Mouse (Mus musculus): ENCODE data around the gene Adcy6.

The Adcy6 gene

DNA sequence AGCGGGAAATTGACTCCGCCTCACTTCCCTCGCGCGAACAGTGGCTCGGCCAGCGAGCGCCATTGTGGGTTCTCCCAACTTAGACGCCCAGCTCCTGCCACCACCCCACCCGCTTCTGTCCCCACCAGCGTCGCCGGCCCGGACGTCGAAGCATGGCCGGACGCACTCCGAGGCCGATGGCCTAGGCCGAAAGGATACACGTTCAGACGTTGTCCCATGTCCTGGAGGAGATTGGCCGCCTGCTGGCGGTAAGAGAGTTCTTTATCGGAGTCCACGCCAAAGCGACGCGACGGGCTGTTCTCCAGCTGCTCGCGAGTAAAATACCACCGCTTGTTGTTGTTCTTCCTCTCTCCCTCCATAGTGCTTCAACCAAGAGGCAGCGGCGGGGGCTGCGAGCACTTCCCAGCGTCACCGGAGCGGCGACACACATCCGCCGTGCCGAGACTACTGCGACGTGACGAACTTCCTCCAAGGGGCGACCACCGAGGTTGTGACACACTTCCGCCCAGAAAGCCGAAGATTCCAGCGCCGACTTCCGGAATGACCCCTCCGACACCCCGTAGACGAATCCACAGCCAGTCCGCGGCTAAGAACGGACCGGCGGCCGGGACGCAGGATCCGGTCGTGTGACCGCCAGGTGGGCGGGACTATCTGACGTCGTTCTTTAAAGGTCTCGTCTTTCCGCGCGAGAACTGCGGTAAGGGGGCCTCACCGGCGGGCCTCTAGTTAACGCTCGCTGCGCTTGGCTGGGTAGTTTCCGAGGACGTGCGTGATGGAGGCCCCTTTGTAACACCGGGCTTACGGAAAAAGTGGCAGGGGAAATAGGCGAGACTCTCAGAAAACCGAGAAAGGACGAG, 42.4 kb downstream of the Adcy6 start:
- peak; percentile 99 to 100 for DNase-seq (ENCODE audit: low spot score in 2 of 2)

DNA sequence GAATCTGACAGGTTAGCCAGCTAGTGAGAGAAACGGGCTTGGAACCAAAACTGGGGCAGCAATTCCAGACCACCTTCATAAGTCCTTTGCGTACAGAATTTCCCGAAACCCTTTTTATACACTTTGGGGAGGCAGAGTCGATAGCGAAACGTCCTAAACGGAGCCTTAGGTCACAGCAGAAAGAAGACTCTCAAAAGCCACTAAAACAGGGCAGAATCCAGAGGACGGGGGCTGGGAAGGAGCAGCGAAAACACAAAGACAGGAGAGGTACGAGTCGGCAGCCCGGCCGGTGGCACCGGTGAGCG, 43.0 kb downstream of the Adcy6 start:
- DNase-seq (ENCODE audit: low spot score in 2 of 2), result no peak

DNA sequence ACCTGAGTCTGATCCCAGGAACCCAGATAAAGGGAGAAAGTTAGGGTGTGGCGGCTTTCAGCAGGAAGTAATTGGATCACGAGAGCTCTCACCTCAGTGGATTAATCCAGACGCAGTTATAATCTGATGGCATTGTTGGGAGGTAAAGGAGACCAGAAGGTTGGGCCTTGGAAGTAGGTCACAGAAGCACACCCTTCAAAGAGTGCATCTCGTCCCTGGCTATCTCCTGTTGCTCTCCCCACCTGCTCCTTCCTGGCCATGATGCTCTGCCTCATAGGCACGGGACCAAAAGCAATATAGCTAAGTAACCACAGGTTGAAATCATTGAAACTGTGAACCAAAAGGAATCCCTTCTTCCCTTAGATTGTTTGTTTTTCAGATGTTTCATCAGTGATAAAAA, 52.7 kb downstream of the Adcy6 start:
- no peak for DNase-seq (ENCODE audit: low spot score in 2 of 2)

GRCm38 (mm10) chr15:98555881-98556280, 54.0 kb downstream of the Adcy6 start:
- DNase-seq (ENCODE audit: low spot score in 2 of 2), result no peak

GRCm38 (mm10) chr15:98552758-98553157, 57.1 kb downstream of the Adcy6 start:
- no peak for DNase-seq (ENCODE audit: low spot score in 2 of 2)

GRCm38 (mm10) chr15:98546843-98547242, 63.0 kb downstream of the Adcy6 start:
- no peak for DNase-seq (ENCODE audit: low spot score in 2 of 2)

GRCm38 (mm10) chr15:98545151-98545550, 64.7 kb downstream of the Adcy6 start:
- no peak for DNase-seq (ENCODE audit: low spot score in 2 of 2)

DNA sequence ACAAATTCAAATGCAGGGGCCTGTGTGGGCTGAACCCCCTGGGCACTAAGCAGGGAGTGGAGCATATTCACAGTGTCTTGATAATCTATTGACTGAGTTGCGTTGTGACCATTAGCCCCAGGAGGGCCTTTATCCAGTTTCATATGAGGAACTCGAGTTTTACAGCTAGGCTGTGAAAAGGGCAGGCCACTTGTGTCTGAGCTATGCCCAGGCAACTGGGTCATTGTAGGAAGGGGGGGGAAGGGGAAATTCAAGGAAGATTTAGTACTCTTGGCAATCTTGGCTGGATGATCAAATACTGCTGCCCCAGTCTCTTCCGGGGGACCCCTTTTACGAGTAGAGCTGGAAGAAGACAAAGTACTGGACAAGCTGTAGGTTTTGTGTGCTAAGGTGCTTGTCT, 66.5 kb downstream of the Adcy6 start:
- no peak for DNase-seq (ENCODE audit: low spot score in 2 of 2)

DNA sequence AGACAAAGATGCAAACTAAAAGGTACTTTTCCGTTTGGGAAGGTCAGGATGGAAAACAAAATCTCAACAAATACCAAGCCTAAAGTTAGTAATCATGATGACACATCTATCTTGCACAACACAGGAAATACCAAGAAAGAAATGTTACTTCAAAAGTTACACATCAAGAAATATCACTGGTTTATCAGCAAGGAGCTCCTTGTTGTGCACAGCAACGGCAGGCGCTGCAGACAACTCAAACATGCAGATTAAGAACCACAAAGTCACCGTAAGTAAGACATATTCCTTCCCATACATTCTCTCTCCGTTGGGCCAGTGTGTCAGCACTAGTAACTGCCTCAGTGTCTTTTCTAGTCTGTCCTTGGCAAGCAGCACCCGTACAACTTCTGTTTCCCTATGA, 68.8 kb downstream of the Adcy6 start:
- no peak for DNase-seq (ENCODE audit: low spot score in 2 of 2)

Data from urinary bladder, postnatal 4 days (tissue).